Mouse (Mus musculus): ENCODE results near the gene Tbx21. TPM values are rescaled to one million over a fixed set of nuclear protein-coding genes. Genes with fewer than 3 reads are reported as not detected.
A peak's percentile ranks its signal among the peaks of the same experiment; 100 is the strongest.

Tbx21 gene
- polyA plus RNA-seq, 1 experiment from 2014 or later = not detected

- peaks cover 25% of the 10 kb centered on the region for H3K4me1 ChIP-seq
- H3K27me3 ChIP-seq (replicated peaks) = no peaks in the 10 kb centered on the region
- no peak overlapping the region for H3K9ac ChIP-seq
- peak overlapping the region; percentile 27 for H3K4me2 ChIP-seq
- 0 out of 2 replicates have a peak, but pooled peaks cover 7% of the 10 kb centered on the region for H3K36me3 ChIP-seq
- ATAC-seq (ENCODE audit: insufficient read depth, low FRiP score, low read depth) = no peak
- no peak overlapping the region for H3K27ac ChIP-seq
- no peak overlapping the region for H3K4me3 ChIP-seq (replicated peaks)
- no peaks in the 10 kb centered on the region for H3K9me3 ChIP-seq
- WGBS = 8% methylated on average over 8 of the region's 8 CpGs
Observed at GRCm38 (mm10) chr11:97146724-97147123, 31.6 kb upstream of the Tbx21 start.

- Histone ChIP-seq H3K4me2 (0 out of 2 replicates have a peak overlapping the region, but pooled peaks have one; percentile 27), H3K27ac (no peak overlapping the region)
- 52% methylated on average over 9 of the region's 9 CpGs for WGBS
Observed at GRCm38 (mm10) chr11:97145951-97146350, 30.8 kb upstream of the Tbx21 start.

GRCm38 (mm10) chr11:97145320-97145719, 30.2 kb upstream of the Tbx21 start:
- no peak overlapping the region for H3K27ac ChIP-seq
- WGBS = 58% methylated on average over 2 of the region's 2 CpGs
- peaks cover 22% of the 10 kb centered on the region for H3K4me1 ChIP-seq

More at GRCm38 (mm10) chr11:97145951-97146350, 30.8 kb upstream of the Tbx21 start:
- no peaks in the 10 kb centered on the region for H3K9me3 ChIP-seq
- H3K9ac ChIP-seq = no peak overlapping the region
- H3K4me1 ChIP-seq = peaks cover 22% of the 10 kb centered on the region
- H3K4me3 ChIP-seq (replicated peaks) = no peak overlapping the region
- no peak for ATAC-seq (ENCODE audit: insufficient read depth, low FRiP score, low read depth)
- H3K36me3 ChIP-seq = 0 out of 2 replicates have a peak, but pooled peaks cover 7% of the 10 kb centered on the region
- H3K27me3 ChIP-seq (replicated peaks) = no peaks in the 10 kb centered on the region

GRCm38 (mm10) chr11:97143196-97143900, 28.2 kb upstream of the Tbx21 start:
- ATAC-seq (ENCODE audit: insufficient read depth, low FRiP score, low read depth) = no peak
- no peak overlapping the region for H3K9ac ChIP-seq
- H3K4me3 ChIP-seq (replicated peaks) = no peak overlapping the region
- H3K9me3 ChIP-seq = no peaks in the 10 kb centered on the region
- no peak overlapping the region for H3K27ac ChIP-seq
- H3K4me2 ChIP-seq = no peak overlapping the region
- 0 out of 2 replicates have a peak, but pooled peaks cover 7% of the 10 kb centered on the region for H3K36me3 ChIP-seq
- H3K4me1 ChIP-seq = peaks cover 13% of the 10 kb centered on the region
- 68% methylated on average over 9 of the region's 9 CpGs for WGBS
- peaks cover 12% of the 10 kb centered on the region; the same call in 1 of the 2 replicates for H3K27me3 ChIP-seq (replicated peaks)

More at GRCm38 (mm10) chr11:97145320-97145719, 30.2 kb upstream of the Tbx21 start:
- H3K27me3 ChIP-seq (replicated peaks) = peaks cover 4% of the 10 kb centered on the region; the same call in 1 of the 2 replicates
- H3K36me3 ChIP-seq = 0 out of 2 replicates have a peak, but pooled peaks cover 7% of the 10 kb centered on the region
- H3K9me3 ChIP-seq = no peaks in the 10 kb centered on the region
- no peak overlapping the region for H3K9ac ChIP-seq
- no peak for ATAC-seq (ENCODE audit: insufficient read depth, low FRiP score, low read depth)
- H3K4me2 ChIP-seq = no peak overlapping the region
- no peak overlapping the region for H3K4me3 ChIP-seq (replicated peaks)

- Histone ChIP-seq H3K4me1 (peaks cover 13% of the 10 kb centered on the region), H3K9ac (no peak overlapping the region), H3K4me2 (no peak overlapping the region), H3K4me3 (replicated peaks) (no peak overlapping the region), H3K27me3 (replicated peaks) (peaks cover 17% of the 10 kb centered on the region), H3K9me3 (no peaks in the 10 kb centered on the region), H3K27ac (no peak overlapping the region), H3K36me3 (0 out of 2 replicates have a peak, but pooled peaks cover 7% of the 10 kb centered on the region)
- no peak for ATAC-seq (ENCODE audit: insufficient read depth, low FRiP score, low read depth)
- 60% methylated on average over 8 of the region's 8 CpGs for WGBS
Observed at GRCm38 (mm10) chr11:97142159-97142608, 27.1 kb upstream of the Tbx21 start.

- Histone ChIP-seq H3K9me3 (no peaks in the 10 kb centered on the region), H3K36me3 (0 out of 2 replicates have a peak, but pooled peaks cover 6% of the 10 kb centered on the region), H3K27ac (no peak overlapping the region), H3K4me1 (peaks cover 5% of the 10 kb centered on the region; the same call in 1 of the 2 replicates), H3K27me3 (replicated peaks) (peaks cover 17% of the 10 kb centered on the region), H3K4me2 (no peak overlapping the region), H3K9ac (no peak overlapping the region), H3K4me3 (replicated peaks) (no peak overlapping the region)
- WGBS = 65% methylated on average over 4 of the region's 4 CpGs
- no peak for ATAC-seq (ENCODE audit: insufficient read depth, low FRiP score, low read depth)
Observed at GRCm38 (mm10) chr11:97140811-97141210, 25.7 kb upstream of the Tbx21 start.

- H3K4me2 ChIP-seq = peak overlapping the region; percentile 58
- ATAC-seq (ENCODE audit: insufficient read depth, low FRiP score, low read depth) = no peak
- no peak overlapping the region for H3K27ac ChIP-seq
- H3K4me1 ChIP-seq = peaks cover 5% of the 10 kb centered on the region; the same call in 1 of the 2 replicates
- 43% methylated on average over 15 of the region's 15 CpGs for WGBS
- H3K9me3 ChIP-seq = no peaks in the 10 kb centered on the region
- H3K27me3 ChIP-seq (replicated peaks) = peaks cover 21% of the 10 kb centered on the region
- H3K9ac ChIP-seq = no peak overlapping the region
- H3K36me3 ChIP-seq = no peaks in the 10 kb centered on the region
- H3K4me3 ChIP-seq (replicated peaks) = peak overlapping the region; percentile 24
Observed at GRCm38 (mm10) chr11:97139256-97139655, 24.1 kb upstream of the Tbx21 start.

- Histone ChIP-seq H3K4me1 (peaks cover 5% of the 10 kb centered on the region; the same call in 1 of the 2 replicates), H3K36me3 (no peaks in the 10 kb centered on the region), H3K27ac (no peak overlapping the region), H3K27me3 (replicated peaks) (peaks cover 21% of the 10 kb centered on the region), H3K9ac (no peak overlapping the region), H3K4me3 (replicated peaks) (peak overlapping the region; percentile 24), H3K9me3 (no peaks in the 10 kb centered on the region), H3K4me2 (peak overlapping the region; percentile 58)
- 34% methylated on average over 59 of the region's 69 CpGs for WGBS
- no peak; the same call in 1 of the 2 replicates for ATAC-seq (ENCODE audit: insufficient read depth, low FRiP score, low read depth)
Observed at GRCm38 (mm10) chr11:97138554-97139226, 23.6 kb upstream of the Tbx21 start.

- 53% methylated on average over 5 of the region's 5 CpGs for WGBS
- no peak for ATAC-seq (ENCODE audit: insufficient read depth, low FRiP score, low read depth)
- Histone ChIP-seq H3K36me3 (no peaks in the 10 kb centered on the region), H3K9ac (no peak overlapping the region), H3K9me3 (no peaks in the 10 kb centered on the region), H3K27ac (no peak overlapping the region), H3K4me2 (no peak overlapping the region), H3K4me1 (no peaks in the 10 kb centered on the region), H3K4me3 (replicated peaks) (no peak overlapping the region), H3K27me3 (replicated peaks) (peaks cover 11% of the 10 kb centered on the region; the same call in 1 of the 2 replicates)
Observed at GRCm38 (mm10) chr11:97133270-97133669, 18.1 kb upstream of the Tbx21 start.

- no peak overlapping the region for H3K27ac ChIP-seq
- 0 out of 2 replicates have a peak, but pooled peaks cover 7% of the 10 kb centered on the region for H3K27me3 ChIP-seq (replicated peaks)
- no peaks in the 10 kb centered on the region for H3K4me1 ChIP-seq
- no peaks in the 10 kb centered on the region for H3K9me3 ChIP-seq
- H3K36me3 ChIP-seq = no peaks in the 10 kb centered on the region
- ATAC-seq (ENCODE audit: insufficient read depth, low FRiP score, low read depth) = no peak
- H3K9ac ChIP-seq = no peak overlapping the region
- 20% methylated on average over 6 of the region's 6 CpGs for WGBS
- H3K4me2 ChIP-seq = no peak overlapping the region
- H3K4me3 ChIP-seq (replicated peaks) = no peak overlapping the region
Observed at GRCm38 (mm10) chr11:97132185-97132584, 17.1 kb upstream of the Tbx21 start.

GRCm38 (mm10) chr11:97131683-97132082, 16.6 kb upstream of the Tbx21 start:
- no peak overlapping the region for H3K27ac ChIP-seq
- H3K4me1 ChIP-seq = 0 out of 2 replicates have a peak, but pooled peaks cover 4% of the 10 kb centered on the region
- 54% methylated on average over 2 of the region's 2 CpGs for WGBS
- no peak overlapping the region for H3K4me2 ChIP-seq
- ATAC-seq (ENCODE audit: insufficient read depth, low FRiP score, low read depth) = no peak
- no peaks in the 10 kb centered on the region for H3K9me3 ChIP-seq
- H3K9ac ChIP-seq = no peak overlapping the region
- 0 out of 2 replicates have a peak, but pooled peaks cover 7% of the 10 kb centered on the region for H3K27me3 ChIP-seq (replicated peaks)
- H3K4me3 ChIP-seq (replicated peaks) = no peak overlapping the region
- no peaks in the 10 kb centered on the region for H3K36me3 ChIP-seq

Measured in stomach, embryonic 15.5 days (tissue).